Mouse (Mus musculus) gastrocnemius, postnatal 14 days (tissue): ENCODE measurements around the gene Arl8a. TPM values are rescaled to one million over a fixed set of nuclear protein-coding genes. Genes with fewer than 3 reads are reported as not detected.
"Not testable (repeated sequence)": the region's sequence is repeated elsewhere in the genome, so short reads cannot be mapped to it uniquely, and the experiment has no call there.

Experiments used
- DNase-seq: peaks from one replicate; pipeline ENCODE4 v3.0.0; 2021; ENCODE audit warnings: mixed read lengths
- intact Hi-C: fragments of 180-260 bp; cut with DNase I; formaldehyde crosslinking; loops from one replicate; pipeline ENCODE4 v1.15.1; 2025; ENCODE audit warnings: low total_unique reads
- long read RNA-seq, 2 experiments: library from polyadenylated mRNA; stranded (forward); transcript quantifications; one replicate each; pipeline ENCODE4 v2.0.0; 2021
- total RNA-seq, 2 experiments: library from RNA; stranded (reverse); gene quantifications; 2 replicates each; pipeline ENCODE4 v1.2.3; 2021

Gene Arl8a
- 10 to 100 TPM; 25.1 to 26.8 TPM for total RNA-seq
- long read RNA-seq, experiment 1, transcript Arl8a-201 (7 exons, 1,713 nt), result major isoform, 17 of 20 reads
- long read RNA-seq, experiment 1, partial matches to known transcripts, result 0 of 20 reads
- long read RNA-seq, experiment 1, other reads (novel, unspliced or antisense), result 2 of 20 reads
- long read RNA-seq, experiment 2, transcript Arl8a-201 (7 exons, 1,713 nt), result major isoform, 22 of 29 reads
- long read RNA-seq, experiment 2, partial matches to known transcripts, result 1 of 29 reads
- long read RNA-seq, experiment 2, other reads (novel, unspliced or antisense), result 6 of 29 reads

- intact Hi-C loops, result no loop called here
- DNase-seq, result peak; percentile 90
Observed at GRCm38 (mm10) chr1:135146077-135146945, at the start of gene Arl8a. Arl8a (plus strand) TSS chr1:135146824.

GRCm38 (mm10) chr1:135097441-135097840, 49.2 kb upstream of the Arl8a start:
- no peak for DNase-seq
- intact Hi-C loops, result no loop called here

GRCm38 (mm10) chr1:135098441-135098840, 48.2 kb upstream of the Arl8a start:
- intact Hi-C loops, result no loop called here
- peak; percentile 53 for DNase-seq

GRCm38 (mm10) chr1:135100400-135100799, 46.2 kb upstream of the Arl8a start:
- no peak for DNase-seq
- intact Hi-C loops, result no loop called here

GRCm38 (mm10) chr1:135105124-135105523, 41.5 kb upstream of the Arl8a start, which contains the start of gene Lgr6:
Lgr6 (minus strand) TSS chr1:135105276.
- no peak for DNase-seq
- intact Hi-C loops, result no loop called here

GRCm38 (mm10) chr1:135105951-135106350, 40.7 kb upstream of the Arl8a start:
- DNase-seq, result peak; percentile 73
- intact Hi-C loops, result loop anchor here (1.0 kb wide), 1 partner anchor 117 kb away; no protein-coding TSS in a partner anchor

GRCm38 (mm10) chr1:135108611-135109010, 38.0 kb upstream of the Arl8a start:
- intact Hi-C loops, result no loop called here
- DNase-seq, result peak; percentile 45

- peak; percentile 39 for DNase-seq
- intact Hi-C loops, result no loop called here
Observed at GRCm38 (mm10) chr1:135110075-135110474, 36.5 kb upstream of the Arl8a start.

GRCm38 (mm10) chr1:135111271-135111670, 35.4 kb upstream of the Arl8a start:
- intact Hi-C loops, result not testable (repeated sequence)

GRCm38 (mm10) chr1:135112661-135113060, 34.0 kb upstream of the Arl8a start:
- intact Hi-C loops, result no loop called here
- no peak for DNase-seq

More at GRCm38 (mm10) chr1:135111271-135111670, 35.4 kb upstream of the Arl8a start:
- DNase-seq, result not testable (repeated sequence)

- no peak for DNase-seq
Observed at GRCm38 (mm10) chr1:135124573-135125363, 21.9 kb upstream of the Arl8a start.

GRCm38 (mm10) chr1:135125990-135126389, 20.6 kb upstream of the Arl8a start:
- intact Hi-C loops, result no loop called here
- DNase-seq, result no peak

More at GRCm38 (mm10) chr1:135124573-135125363, 21.9 kb upstream of the Arl8a start:
- intact Hi-C loops, result no loop called here

GRCm38 (mm10) chr1:135126443-135127027, 20.1 kb upstream of the Arl8a start:
- no peak for DNase-seq
- intact Hi-C loops, result no loop called here

- DNase-seq, result peak; percentile 47
- intact Hi-C loops, result no loop called here
Observed at GRCm38 (mm10) chr1:135128011-135128441, 18.6 kb upstream of the Arl8a start.

- intact Hi-C loops, result no loop called here
- no peak for DNase-seq
Observed at GRCm38 (mm10) chr1:135128986-135129385, 17.6 kb upstream of the Arl8a start.

GRCm38 (mm10) chr1:135129543-135130183, 17.0 kb upstream of the Arl8a start:
- DNase-seq, result no peak
- intact Hi-C loops, result no loop called here

GRCm38 (mm10) chr1:135130376-135131018, 16.1 kb upstream of the Arl8a start:
- DNase-seq, result no peak

GRCm38 (mm10) chr1:135131034-135131433, 15.6 kb upstream of the Arl8a start:
- peak; percentile 41 for DNase-seq
- intact Hi-C loops, result no loop called here

More at GRCm38 (mm10) chr1:135130376-135131018, 16.1 kb upstream of the Arl8a start:
- intact Hi-C loops, result no loop called here
